Mouse (Mus musculus) neural tube, embryonic 13.5 days (tissue): ENCODE data around the gene Ttll11. TPM values are rescaled to one million over a fixed set of nuclear protein-coding genes. Genes with fewer than 3 reads are reported as not detected.

ENCODE experiments used
- ATAC-seq: fragments of 200-750 bp; cut with Nextera tagmentation; 2 replicates; pipeline ENCODE4 v1.8.0; 2017; ENCODE audit warnings: low read depth, mild to moderate bottlenecking, moderate TSS enrichment, moderate library complexity
- H3K27ac ChIP-seq: fragments of 300-500 bp; sonication (generic); replicated peaks from 2 replicates; pipeline ENCODE4 v1.5.1; 2015; ENCODE audit warnings: moderate library complexity, mild to moderate bottlenecking, inconsistent platforms
- H3K27me3 ChIP-seq: fragments of 300-500 bp; sonication (generic); 2 replicates; pipeline ENCODE4 v1.6.1; 2015; ENCODE audit warnings: mild to moderate bottlenecking, inconsistent platforms
- H3K36me3 ChIP-seq: fragments of 300-500 bp; sonication (generic); 2 replicates; pipeline ENCODE4 v1.6.1; 2015; ENCODE audit warnings: mild to moderate bottlenecking, inconsistent platforms
- H3K4me1 ChIP-seq: fragments of 300-500 bp; sonication (generic); replicated peaks from 2 replicates; pipeline ENCODE4 v1.6.1; 2015; ENCODE audit warnings: inconsistent platforms
- H3K4me2 ChIP-seq: fragments of 300-500 bp; sonication (generic); 2 replicates; pipeline ENCODE4 v1.6.1; 2015; ENCODE audit warnings: inconsistent platforms, mild to moderate bottlenecking, moderate library complexity
- H3K4me3 ChIP-seq: fragments of 300-500 bp; sonication (generic); 2 replicates; pipeline ENCODE4 v1.5.1; 2015; ENCODE audit warnings: mild to moderate bottlenecking, inconsistent platforms
- H3K9ac ChIP-seq: fragments of 300-500 bp; sonication (generic); 2 replicates; pipeline ENCODE4 v1.6.1; 2015; ENCODE audit warnings: moderate library complexity, mild to moderate bottlenecking, inconsistent platforms
- H3K9me3 ChIP-seq: fragments of 300-500 bp; sonication (generic); 2 replicates; pipeline ENCODE4 v1.6.1; 2016; ENCODE audit warnings: inconsistent platforms
- WGBS: fragments of 180-500 bp; shearing (Covaris S2); methylation state at CpG from one replicate; pipeline ENCODE4 v1.1.7; 2015; 5-methylcytosine and 5-hydroxymethylcytosine counted together
- polyA plus RNA-seq: library from polyadenylated mRNA; unstranded; fragments of >200 nt; fragmentation: Nextera tagmentation; extraction: Ambion mirVana; gene quantifications from 2 replicates; pipeline ENCODE4 v1.2.1, GENCODE M21; 2015

Gene Ttll11
- polyA plus RNA-seq, 1 experiment from 2014 or later: 5.1 TPM

- peak; percentile 7; the same call in 1 of the 2 replicates for ATAC-seq
- 41% methylated on average over 4 of the region's 4 CpGs for WGBS
Observed at GRCm38 (mm10) chr2:35768538-35769238, 211.0 kb downstream of the Ttll11 start.

GRCm38 (mm10) chr2:35767834-35768537 is 211.7 kb downstream of the Ttll11 start:
- ATAC-seq: peak; percentile 73
- no peak overlapping the region for H3K4me3 ChIP-seq
- peaks cover 4% of the 10 kb centered on the region; the same call in 1 of the 2 replicates for H3K27me3 ChIP-seq
- peaks cover 18% of the 10 kb centered on the region for H3K4me1 ChIP-seq
- peak overlapping the region; percentile 59; the same call in 1 of the 2 replicates for H3K27ac ChIP-seq
- no peaks in the 10 kb centered on the region for H3K9me3 ChIP-seq
- no peak overlapping the region for H3K4me2 ChIP-seq
- H3K9ac ChIP-seq: no peak overlapping the region
- no peaks in the 10 kb centered on the region for H3K36me3 ChIP-seq
- WGBS: 26% methylated on average over 14 of the region's 14 CpGs

More at GRCm38 (mm10) chr2:35768538-35769238, 211.0 kb downstream of the Ttll11 start:
- H3K27me3 ChIP-seq: peaks cover 4% of the 10 kb centered on the region; the same call in 1 of the 2 replicates
- no peaks in the 10 kb centered on the region for H3K9me3 ChIP-seq
- H3K4me1 ChIP-seq: peaks cover 18% of the 10 kb centered on the region
- no peak overlapping the region for H3K4me3 ChIP-seq
- H3K36me3 ChIP-seq: no peaks in the 10 kb centered on the region
- no peak overlapping the region for H3K9ac ChIP-seq
- H3K4me2 ChIP-seq: no peak overlapping the region
- H3K27ac ChIP-seq: no peak overlapping the region

- Histone ChIP-seq H3K9ac (no peak overlapping the region), H3K27ac (no peak overlapping the region), H3K9me3 (no peaks in the 10 kb centered on the region), H3K4me1 (peaks cover 18% of the 10 kb centered on the region), H3K36me3 (no peaks in the 10 kb centered on the region), H3K4me3 (no peak overlapping the region), H3K4me2 (no peak overlapping the region), H3K27me3 (peaks cover 4% of the 10 kb centered on the region; the same call in 1 of the 2 replicates)
- 74% methylated on average over 8 of the region's 8 CpGs for WGBS
- no peak for ATAC-seq
Observed at GRCm38 (mm10) chr2:35764328-35764727, 215.4 kb downstream of the Ttll11 start.

- H3K9me3 ChIP-seq: no peaks in the 10 kb centered on the region
- 90% methylated on average over 7 of the region's 7 CpGs for WGBS
Observed at GRCm38 (mm10) chr2:35763818-35764217, 215.9 kb downstream of the Ttll11 start.

GRCm38 (mm10) chr2:35761458-35761857 is 218.3 kb downstream of the Ttll11 start:
- Histone ChIP-seq H3K4me1 (peaks cover 6% of the 10 kb centered on the region; the same call in 1 of the 2 replicates), H3K9me3 (no peaks in the 10 kb centered on the region), H3K4me2 (no peak overlapping the region), H3K4me3 (no peak overlapping the region), H3K27ac (no peak overlapping the region), H3K27me3 (no peaks in the 10 kb centered on the region), H3K36me3 (no peaks in the 10 kb centered on the region), H3K9ac (no peak overlapping the region)
- ATAC-seq: no peak
- WGBS: 85% methylated on average over 5 of the region's 5 CpGs

More at GRCm38 (mm10) chr2:35763818-35764217, 215.9 kb downstream of the Ttll11 start:
- Histone ChIP-seq H3K4me1 (peaks cover 14% of the 10 kb centered on the region), H3K27ac (no peak overlapping the region), H3K36me3 (no peaks in the 10 kb centered on the region), H3K4me3 (no peak overlapping the region), H3K9ac (no peak overlapping the region), H3K27me3 (peaks cover 2% of the 10 kb centered on the region; the same call in 1 of the 2 replicates), H3K4me2 (no peak overlapping the region)
- ATAC-seq: no peak

- no peaks in the 10 kb centered on the region for H3K9me3 ChIP-seq
- H3K4me3 ChIP-seq: no peak overlapping the region
- no peaks in the 10 kb centered on the region for H3K27me3 ChIP-seq
- no peak overlapping the region for H3K4me2 ChIP-seq
- no peaks in the 10 kb centered on the region for H3K36me3 ChIP-seq
- no peak for ATAC-seq
- no peak overlapping the region; the same call in 1 of the 2 replicates for H3K27ac ChIP-seq
- peaks cover 8% of the 10 kb centered on the region; the same call in 1 of the 2 replicates for H3K4me1 ChIP-seq
- 0 out of 2 replicates have a peak overlapping the region, but pooled peaks have one; percentile 12 for H3K9ac ChIP-seq
Observed at GRCm38 (mm10) chr2:35760867-35761266, 218.8 kb downstream of the Ttll11 start.

GRCm38 (mm10) chr2:35760352-35760751 is 219.4 kb downstream of the Ttll11 start:
- Histone ChIP-seq H3K27me3 (no peaks in the 10 kb centered on the region), H3K4me1 (peaks cover 8% of the 10 kb centered on the region; the same call in 1 of the 2 replicates), H3K9me3 (no peaks in the 10 kb centered on the region), H3K36me3 (no peaks in the 10 kb centered on the region), H3K4me3 (no peak overlapping the region), H3K27ac (no peak overlapping the region; the same call in 1 of the 2 replicates), H3K4me2 (no peak overlapping the region), H3K9ac (0 out of 2 replicates have a peak overlapping the region, but pooled peaks have one; percentile 12)
- no peak for ATAC-seq
- WGBS: 69% methylated on average over 8 of the region's 8 CpGs

- ATAC-seq: no peak
- no peaks in the 10 kb centered on the region for H3K27me3 ChIP-seq
- H3K9me3 ChIP-seq: no peaks in the 10 kb centered on the region
- no peak overlapping the region for H3K4me3 ChIP-seq
- 45% methylated on average over 7 of the region's 7 CpGs for WGBS
- no peak overlapping the region for H3K27ac ChIP-seq
- H3K9ac ChIP-seq: no peak overlapping the region
- no peak overlapping the region for H3K4me2 ChIP-seq
- H3K36me3 ChIP-seq: no peaks in the 10 kb centered on the region
- peaks cover 17% of the 10 kb centered on the region; the same call in 1 of the 2 replicates for H3K4me1 ChIP-seq
Observed at GRCm38 (mm10) chr2:35756467-35756866, 223.2 kb downstream of the Ttll11 start.

GRCm38 (mm10) chr2:35751781-35752505 is 227.8 kb downstream of the Ttll11 start:
- H3K4me2 ChIP-seq: no peak overlapping the region
- no peak overlapping the region for H3K4me3 ChIP-seq
- H3K4me1 ChIP-seq: peaks cover 35% of the 10 kb centered on the region
- no peaks in the 10 kb centered on the region for H3K9me3 ChIP-seq
- WGBS: 75% methylated on average over 18 of the region's 18 CpGs
- ATAC-seq: no peak
- no peak overlapping the region for H3K9ac ChIP-seq
- no peaks in the 10 kb centered on the region for H3K36me3 ChIP-seq
- H3K27ac ChIP-seq: no peak overlapping the region
- no peaks in the 10 kb centered on the region for H3K27me3 ChIP-seq

- Histone ChIP-seq H3K9me3 (no peaks in the 10 kb centered on the region), H3K4me2 (no peak overlapping the region), H3K4me3 (no peak overlapping the region), H3K27me3 (no peaks in the 10 kb centered on the region), H3K27ac (no peak overlapping the region), H3K4me1 (peaks cover 36% of the 10 kb centered on the region), H3K9ac (no peak overlapping the region), H3K36me3 (no peaks in the 10 kb centered on the region)
- 75% methylated on average over 7 of the region's 7 CpGs for WGBS
- no peak for ATAC-seq
Observed at GRCm38 (mm10) chr2:35750533-35751141, 229.1 kb downstream of the Ttll11 start.

GRCm38 (mm10) chr2:35747371-35748035 is 232.2 kb downstream of the Ttll11 start:
- H3K27me3 ChIP-seq: no peaks in the 10 kb centered on the region
- no peaks in the 10 kb centered on the region for H3K9me3 ChIP-seq
- H3K9ac ChIP-seq: no peak overlapping the region
- H3K36me3 ChIP-seq: no peaks in the 10 kb centered on the region
- peaks cover 30% of the 10 kb centered on the region for H3K4me1 ChIP-seq
- H3K27ac ChIP-seq: peak overlapping the region; percentile 50
- WGBS: 66% methylated on average over 12 of the region's 12 CpGs
- ATAC-seq: no peak
- no peak overlapping the region for H3K4me3 ChIP-seq
- H3K4me2 ChIP-seq: no peak overlapping the region
